Mouse (Mus musculus) bone marrow, adult 2 months (tissue): ENCODE results near the gene Foxj1.

Experiments used
- CTCF ChIP-seq: fragments of 200-500 bp; IDR thresholded peaks from 2 replicates; pipeline ENCODE4 v1.5.1; 2011; ENCODE audit warnings: low read length, control low read depth; ENCODE audit not compliant: control insufficient read depth, insufficient read depth
- POLR2A ChIP-seq: fragments of 200-500 bp; IDR thresholded peaks from 2 replicates; pipeline ENCODE4 v1.6.1; 2011; ENCODE audit warnings: low read depth, mild to moderate bottlenecking, control low read depth, low read length, borderline replicate concordance; ENCODE audit not compliant: control insufficient read depth

DNA sequence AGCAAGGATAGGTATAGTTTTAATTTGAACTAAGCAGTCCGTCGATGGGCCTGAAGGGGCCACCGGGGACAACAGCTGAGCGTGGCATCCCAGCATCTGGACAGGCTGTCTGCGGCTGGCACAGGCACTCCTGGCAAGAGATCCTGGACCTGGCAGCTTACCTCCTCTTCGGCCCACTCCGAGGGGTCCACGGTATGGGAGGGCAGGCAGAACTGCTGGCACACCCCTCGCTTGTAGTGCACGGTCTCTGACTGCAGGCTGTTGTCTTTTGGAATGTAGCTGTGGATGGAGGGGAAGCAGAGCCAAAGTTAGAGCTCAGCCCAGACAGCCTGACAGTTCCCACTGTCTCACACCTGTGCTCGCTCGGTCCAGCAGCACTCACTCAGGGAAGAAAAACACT lies 24.5 kb upstream of the Foxj1 start:
- TF ChIP-seq POLR2A (no peak), CTCF (no peak)
